Mouse (Mus musculus) forelimb bud, embryonic 11.5 days (tissue): Measurements from ENCODE around the gene Nek10.
"Not testable (repeated sequence)": the region's sequence is repeated elsewhere in the genome, so short reads cannot be mapped to it uniquely, and the experiment has no call there.

ENCODE experiments used
- DNase-seq: peaks from one replicate; pipeline ENCODE4 v3.0.0-alpha.2; 2012; ENCODE audit warnings: low read depth, low spot score

Nek10 gene

GRCm38 (mm10) chr14:14984710-14985647, 181.8 kb downstream of the Nek10 start:
- DNase-seq, result peak; percentile 82

- no peak for DNase-seq
Measured at GRCm38 (mm10) chr14:14987403-14987802, 184.2 kb downstream of the Nek10 start.

- DNase-seq, result no peak
Measured at GRCm38 (mm10) chr14:14991642-14992041, 188.4 kb downstream of the Nek10 start.

GRCm38 (mm10) chr14:15011408-15011807, 208.2 kb downstream of the Nek10 start:
- DNase-seq, result no peak

GRCm38 (mm10) chr14:15014799-15015198, 211.6 kb downstream of the Nek10 start:
- no peak for DNase-seq

GRCm38 (mm10) chr14:15030626-15031025, 227.4 kb downstream of the Nek10 start:
- not testable (repeated sequence) for DNase-seq

- DNase-seq, result not testable (repeated sequence)
Measured at GRCm38 (mm10) chr14:15034638-15035037, 231.4 kb downstream of the Nek10 start.

- DNase-seq, result peak; percentile 25
Measured at GRCm38 (mm10) chr14:15048186-15048585, 245.0 kb downstream of the Nek10 start.

- no peak for DNase-seq
Measured at GRCm38 (mm10) chr14:15061496-15061895, 258.3 kb downstream of the Nek10 start.
